Mouse (Mus musculus): ENCODE data around the gene Actg1.

- TF ChIP-seq CTCF (IDR thresholded peaks at IDR 0.05; ENCODE audit: low read depth) (no peak), EP300 (IDR thresholded peaks at IDR 0.05; ENCODE audit: low read depth) (no peak)
These were observed 12.8 kb downstream of the Actg1 start for GRCm38 (mm10) chr11:120335431-120336021.

Measured in liver, embryonic 14.5 days (tissue).